Mouse (Mus musculus) 416B (cell line): ENCODE measurements around the gene Ncstn.

Experiments
- DNase-seq: peaks from one replicate; pipeline ENCODE4 v3.0.0; 2011; ENCODE audit warnings: low read depth

Ncstn gene

GRCm38 (mm10) chr1:172082101-172082898 is at the start of gene Ncstn, which contains the start of gene Copa:
Gene Ncstn, minus strand, starts transcription at chr1:172082795.
Gene Copa, plus strand, starts transcription at chr1:172082529.
- peak; percentile 96 for DNase-seq

- DNase-seq, result no peak
These were observed 49.7 kb upstream of the Ncstn start for GRCm38 (mm10) chr1:172132319-172132718.

- DNase-seq, result no peak
These were observed 47.2 kb upstream of the Ncstn start for GRCm38 (mm10) chr1:172129780-172130179.

GRCm38 (mm10) chr1:172129108-172129507 is 46.5 kb upstream of the Ncstn start:
- peak; percentile 28 for DNase-seq

GRCm38 (mm10) chr1:172128563-172128962 is 46.0 kb upstream of the Ncstn start:
- DNase-seq, result no peak

- no peak for DNase-seq
These were observed 44.9 kb upstream of the Ncstn start for GRCm38 (mm10) chr1:172127487-172127886.

- DNase-seq, result peak; percentile 96
These were observed 44.1 kb upstream of the Ncstn start, which contains the start of gene Pex19 for GRCm38 (mm10) chr1:172126376-172127347. Gene Pex19, plus strand, starts transcription at chr1:172126755.

GRCm38 (mm10) chr1:172124572-172124971 is 42.0 kb upstream of the Ncstn start:
- no peak for DNase-seq

- DNase-seq, result no peak
These were observed 40.1 kb upstream of the Ncstn start for GRCm38 (mm10) chr1:172122671-172123070.

GRCm38 (mm10) chr1:172119720-172120119 is 37.1 kb upstream of the Ncstn start:
- DNase-seq, result peak; percentile 80

- no peak for DNase-seq
These were observed 36.5 kb upstream of the Ncstn start for GRCm38 (mm10) chr1:172119100-172119499.

- no peak for DNase-seq
These were observed 34.4 kb upstream of the Ncstn start for GRCm38 (mm10) chr1:172116948-172117347.

GRCm38 (mm10) chr1:172107777-172108477 is 25.3 kb upstream of the Ncstn start:
- DNase-seq, result no peak

- DNase-seq, result no peak
These were observed 22.5 kb upstream of the Ncstn start for GRCm38 (mm10) chr1:172105101-172105500.

- no peak for DNase-seq
These were observed 21.0 kb upstream of the Ncstn start for GRCm38 (mm10) chr1:172103619-172104018.

- no peak for DNase-seq
These were observed 16.9 kb upstream of the Ncstn start for GRCm38 (mm10) chr1:172099325-172100033.

GRCm38 (mm10) chr1:172095202-172095601 is 12.6 kb upstream of the Ncstn start:
- no peak for DNase-seq

GRCm38 (mm10) chr1:172094295-172094694 is 11.7 kb upstream of the Ncstn start:
- no peak for DNase-seq

GRCm38 (mm10) chr1:172093522-172093921 is 10.9 kb upstream of the Ncstn start:
- no peak for DNase-seq

GRCm38 (mm10) chr1:172082899-172083445 is 377 bp upstream of the Ncstn start:
- DNase-seq, result no peak

- DNase-seq, result peak; percentile 58
These were observed 4.6 kb downstream of the Ncstn start for GRCm38 (mm10) chr1:172077981-172078380.
